Mouse (Mus musculus) hindbrain, embryonic 12.5 days (tissue): ENCODE measurements around the gene Olfr1257. TPM values are rescaled to one million over a fixed set of nuclear protein-coding genes. Genes with fewer than 3 reads are reported as not detected.
"Not testable (repeated sequence)": the region's sequence is repeated elsewhere in the genome, so short reads cannot be mapped to it uniquely, and the experiment has no call there.

Source experiments
- ATAC-seq: fragments of 200-750 bp; cut with Nextera tagmentation; 2 replicates; pipeline ENCODE4 v1.8.0; 2017; ENCODE audit warnings: moderate TSS enrichment; ENCODE audit not compliant: low FRiP score
- H3K27ac ChIP-seq: fragments of 300-500 bp; sonication (generic); 2 replicates; pipeline ENCODE4 v1.5.1; 2016; ENCODE audit warnings: mild to moderate bottlenecking
- H3K27me3 ChIP-seq: fragments of 300-500 bp; sonication (generic); 2 replicates; pipeline ENCODE4 v1.6.1; 2016; ENCODE audit warnings: mild to moderate bottlenecking
- H3K36me3 ChIP-seq: fragments of 300-500 bp; sonication (generic); 2 replicates; pipeline ENCODE4 v1.6.1; 2016; ENCODE audit warnings: mild to moderate bottlenecking
- H3K4me1 ChIP-seq: fragments of 300-500 bp; sonication (generic); 2 replicates; pipeline ENCODE4 v1.6.1; 2016
- H3K4me2 ChIP-seq: fragments of 300-500 bp; sonication (generic); replicated peaks from 2 replicates; pipeline ENCODE4 v1.6.1; 2016; ENCODE audit warnings: mild to moderate bottlenecking
- H3K4me3 ChIP-seq: fragments of 300-500 bp; sonication (generic); 2 replicates; pipeline ENCODE4 v1.5.1; 2016; ENCODE audit warnings: mild to moderate bottlenecking
- H3K9ac ChIP-seq: fragments of 300-500 bp; sonication (generic); 2 replicates; pipeline ENCODE4 v1.6.1; 2016; ENCODE audit warnings: mild to moderate bottlenecking, moderate library complexity
- H3K9me3 ChIP-seq: fragments of 300-500 bp; sonication (generic); replicated peaks from 2 replicates; pipeline ENCODE4 v1.6.1; 2016; ENCODE audit warnings: mild to moderate bottlenecking
- WGBS: fragments of 180-500 bp; shearing (Covaris S2); methylation state at CpG from one replicate; pipeline ENCODE4 v1.1.7; 2016; 5-methylcytosine and 5-hydroxymethylcytosine counted together
- polyA plus RNA-seq: library from polyadenylated mRNA; unstranded; fragments of >200 nt; fragmentation: Nextera tagmentation; extraction: Ambion mirVana; gene quantifications from 2 replicates; pipeline ENCODE4 v1.2.1, GENCODE M21; 2016

Gene Olfr1257
- polyA plus RNA-seq = not detected in 2 replicates

- Histone ChIP-seq H3K9ac (no peak within 1 kb of the TSS), H3K27me3 (no peaks in the 10 kb centered on the region), H3K27ac (no peak within 1 kb of the TSS), H3K36me3 (no peaks in the 10 kb centered on the region), H3K4me1 (no peaks in the 10 kb centered on the region), H3K4me2 (no peak within 1 kb of the TSS), H3K4me3 (no peak within 1 kb of the TSS), H3K9me3 (no peaks in the 10 kb centered on the region)
- ATAC-seq = no peak
- 96% methylated on average over 1 of the region's 1 CpGs for WGBS
These were observed at the start of gene Olfr1257 for GRCm38 (mm10) chr2:89878137-89878536. Gene Olfr1257 (plus strand): TSS chr2:89878437.

- Histone ChIP-seq H3K9ac (no peak within 1 kb of the TSS), H3K4me2 (no peak within 1 kb of the TSS), H3K4me1 (no peaks in the 10 kb centered on the region), H3K9me3 (no peaks in the 10 kb centered on the region), H3K27ac (no peak within 1 kb of the TSS), H3K36me3 (no peaks in the 10 kb centered on the region), H3K27me3 (no peaks in the 10 kb centered on the region), H3K4me3 (no peak within 1 kb of the TSS)
- 61% methylated on average over 2 of the region's 2 CpGs for WGBS
- ATAC-seq = no peak
These were observed 36.8 kb upstream of the Olfr1257 start, which contains the start of gene Olfr1256 for GRCm38 (mm10) chr2:89841455-89841854. Gene Olfr1256 (minus strand): TSS chr2:89841555.

GRCm38 (mm10) chr2:89848105-89848504 is 30.1 kb upstream of the Olfr1257 start, which contains the start of gene Olfr48:
Gene Olfr48 (minus strand): TSS chr2:89848205.
- ATAC-seq = no peak

GRCm38 (mm10) chr2:89849230-89849629 is 29.0 kb upstream of the Olfr1257 start:
- ATAC-seq = no peak
- Histone ChIP-seq H3K27ac (no peak overlapping the region), H3K27me3 (no peaks in the 10 kb centered on the region), H3K4me3 (no peak overlapping the region), H3K9me3 (no peaks in the 10 kb centered on the region), H3K4me1 (no peaks in the 10 kb centered on the region), H3K9ac (no peak overlapping the region), H3K36me3 (no peaks in the 10 kb centered on the region), H3K4me2 (no peak overlapping the region)
- 90% methylated on average over 1 of the region's 1 CpGs for WGBS

More at GRCm38 (mm10) chr2:89848105-89848504, 30.1 kb upstream of the Olfr1257 start, which contains the start of gene Olfr48:
- Histone ChIP-seq H3K27me3 (no peaks in the 10 kb centered on the region), H3K9ac (no peak within 1 kb of the TSS), H3K27ac (no peak within 1 kb of the TSS), H3K4me1 (no peaks in the 10 kb centered on the region), H3K4me2 (no peak within 1 kb of the TSS), H3K9me3 (no peaks in the 10 kb centered on the region), H3K36me3 (no peaks in the 10 kb centered on the region), H3K4me3 (no peak within 1 kb of the TSS)
- 84% methylated on average over 5 of the region's 5 CpGs for WGBS

- not testable (repeated sequence) for H3K4me1 ChIP-seq, H3K9ac ChIP-seq, H3K27me3 ChIP-seq, H3K9me3 ChIP-seq, H3K4me2 ChIP-seq, ATAC-seq, H3K36me3 ChIP-seq, H3K27ac ChIP-seq, H3K4me3 ChIP-seq
- WGBS = 97% methylated on average over 9 of the region's 9 CpGs
These were observed 34.4 kb downstream of the Olfr1257 start for GRCm38 (mm10) chr2:89912616-89913015.

- Histone ChIP-seq H3K36me3 (no peaks in the 10 kb centered on the region), H3K4me2 (no peak within 1 kb of the TSS), H3K9me3 (no peaks in the 10 kb centered on the region), H3K27ac (no peak within 1 kb of the TSS), H3K4me1 (no peaks in the 10 kb centered on the region), H3K27me3 (no peaks in the 10 kb centered on the region), H3K4me3 (no peak within 1 kb of the TSS), H3K9ac (no peak within 1 kb of the TSS)
- ATAC-seq = no peak
These were observed 48.8 kb downstream of the Olfr1257 start, which contains the start of gene Olfr1258 for GRCm38 (mm10) chr2:89927009-89927408. Gene Olfr1258 (plus strand): TSS chr2:89927309.

Other genes starting within 250 kb of the Olfr1257 start
- not detected in 2 replicates for gene Olfr1249, start 243.5 kb upstream of the Olfr1257 start, polyA plus RNA-seq
- not detected in 2 replicates for gene Olfr1250, start 217.0 kb upstream of the Olfr1257 start, polyA plus RNA-seq
- not detected in 2 replicates for gene Olfr1251, start 206.5 kb upstream of the Olfr1257 start, polyA plus RNA-seq
- gene Olfr1252, start 153.4 kb upstream of the Olfr1257 start, polyA plus RNA-seq = not detected in 2 replicates
- not detected in 2 replicates for gene Olfr1253, start 121.3 kb upstream of the Olfr1257 start, polyA plus RNA-seq
- not detected in 2 replicates for gene Olfr1254, start 84.8 kb upstream of the Olfr1257 start, polyA plus RNA-seq
- not detected in 2 replicates for gene Olfr1255, start 66.4 kb upstream of the Olfr1257 start, polyA plus RNA-seq
- gene Olfr1256, start 36.9 kb upstream of the Olfr1257 start, polyA plus RNA-seq = not detected in 2 replicates
- not detected in 2 replicates for gene Olfr48, start 30.2 kb upstream of the Olfr1257 start, polyA plus RNA-seq
- not detected in 2 replicates for gene Olfr1258, start 48.9 kb downstream of the Olfr1257 start, polyA plus RNA-seq
- gene Olfr1259, start 70.2 kb downstream of the Olfr1257 start, polyA plus RNA-seq = not detected in 2 replicates
- not detected in 2 replicates for gene Olfr1260, start 95.9 kb downstream of the Olfr1257 start, polyA plus RNA-seq
- gene Olfr1261, start 112.8 kb downstream of the Olfr1257 start, polyA plus RNA-seq = not detected in 2 replicates
- gene Olfr1262, start 121.7 kb downstream of the Olfr1257 start, polyA plus RNA-seq = not detected in 2 replicates
- gene Olfr1263, start 133.7 kb downstream of the Olfr1257 start, polyA plus RNA-seq = not detected in 2 replicates
- not detected in 2 replicates for gene Olfr1264, start 147.1 kb downstream of the Olfr1257 start, polyA plus RNA-seq
- gene Olfr1265, start 156.9 kb downstream of the Olfr1257 start, polyA plus RNA-seq = not detected in 2 replicates
- gene Olfr140, start 185.2 kb downstream of the Olfr1257 start, polyA plus RNA-seq = not detected in 2 replicates
- gene Olfr1269, start 243.0 kb downstream of the Olfr1257 start, polyA plus RNA-seq = not detected in 2 replicates